Mouse (Mus musculus): Measurements from ENCODE around the gene Fig4. TPM values are rescaled to one million over a fixed set of nuclear protein-coding genes. Genes with fewer than 3 reads are reported as not detected.

Gene Fig4
- total RNA-seq, 1 experiment: 24.6 TPM

GRCm38 (mm10) chr10:41205647-41206046 is 97.4 kb downstream of the Fig4 start:
- H3K36me3 ChIP-seq (ENCODE audit: control insufficient read depth, insufficient read depth, low read length, poor library complexity, severe bottlenecking): no peaks in the 10 kb centered on the region
- H3K4me1 ChIP-seq (ENCODE audit: control insufficient read depth in 2 of 2, insufficient read depth in 2 of 2, low read length in 2 of 2, poor library complexity in 1 of 2): peaks cover 0 to 3% of the 10 kb centered on the region in 2 experiments; a peak in 1 of 4 replicates
- DNase-seq (ENCODE audit: low read depth, low spot score): no peak
- no peak overlapping the region for H3K9ac ChIP-seq (ENCODE audit: insufficient read depth, low read depth, low read length, poor library complexity, severe bottlenecking)
- no peak for TF ChIP-seq CHD2 (IDR thresholded peaks at IDR 0.05; ENCODE audit: low read depth, low read length)
- TF ChIP-seq ZNF384 (IDR thresholded peaks at IDR 0.05; ENCODE audit: low read depth, low read length): no peak
- TF ChIP-seq MAFK (IDR thresholded peaks at IDR 0.05; ENCODE audit: insufficient read depth, low read depth, low read length): no peak
- no peak for TF ChIP-seq ZC3H11A (IDR thresholded peaks at IDR 0.05; ENCODE audit: borderline replicate concordance, low read depth, low read length)
- no peak for TF ChIP-seq HCFC1 (IDR thresholded peaks at IDR 0.05; ENCODE audit: borderline replicate concordance, insufficient read depth, low read length)
- in situ Hi-C loops (cut with MboI; ENCODE audit: low sequenced_read_pairs in 2 of 2, unreplicated experiment in 2 of 2): no loop called here
- H3K27ac ChIP-seq (ENCODE audit: insufficient read depth, low read depth, low read length, poor library complexity, severe bottlenecking): no peak overlapping the region
- no peak overlapping the region for H3K4me3 ChIP-seq (ENCODE audit: insufficient read depth in 1 of 2, low read depth in 1 of 2, low read length in 2 of 2, poor library complexity in 1 of 2, severe bottlenecking in 1 of 2)
- no peaks in the 10 kb centered on the region for H3K9me3 ChIP-seq (ENCODE audit: control insufficient read depth, insufficient read depth, low read depth, low read length)

DNA sequence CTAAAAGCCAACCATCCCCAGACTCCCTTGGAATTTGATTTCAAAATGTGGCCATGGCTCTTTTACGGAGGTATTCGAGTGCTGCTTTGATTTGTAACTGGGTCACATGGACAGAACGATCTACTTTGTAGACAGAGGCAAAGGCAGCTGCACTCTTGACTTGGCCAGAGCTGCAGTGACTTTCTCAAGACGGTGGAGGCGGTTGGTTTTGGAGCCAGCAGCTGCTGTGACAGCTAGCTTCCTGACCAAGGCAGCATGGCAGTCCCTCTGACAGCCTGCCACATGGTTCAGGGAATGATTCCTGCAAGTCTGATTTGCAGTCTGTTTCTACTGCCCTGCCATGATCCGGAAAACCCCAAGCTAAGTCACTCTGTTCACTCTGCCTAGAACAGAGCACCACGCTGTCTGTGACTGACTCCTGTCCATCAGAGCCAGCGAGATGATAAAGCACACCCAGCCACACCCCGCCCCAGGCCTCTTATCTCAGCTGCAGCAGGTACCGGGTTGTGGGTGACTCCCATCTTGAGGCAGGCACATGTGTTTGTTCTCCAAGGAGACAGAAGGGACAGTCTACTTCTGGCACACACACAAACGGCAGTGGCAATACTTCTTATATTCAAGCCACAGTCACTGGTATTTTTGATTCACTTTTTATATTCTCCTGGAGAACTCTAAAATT is 98.3 kb downstream of the Fig4 start:
- in situ Hi-C loops (cut with MboI; ENCODE audit: low sequenced_read_pairs in 2 of 2, unreplicated experiment in 2 of 2): no loop called here

DNA sequence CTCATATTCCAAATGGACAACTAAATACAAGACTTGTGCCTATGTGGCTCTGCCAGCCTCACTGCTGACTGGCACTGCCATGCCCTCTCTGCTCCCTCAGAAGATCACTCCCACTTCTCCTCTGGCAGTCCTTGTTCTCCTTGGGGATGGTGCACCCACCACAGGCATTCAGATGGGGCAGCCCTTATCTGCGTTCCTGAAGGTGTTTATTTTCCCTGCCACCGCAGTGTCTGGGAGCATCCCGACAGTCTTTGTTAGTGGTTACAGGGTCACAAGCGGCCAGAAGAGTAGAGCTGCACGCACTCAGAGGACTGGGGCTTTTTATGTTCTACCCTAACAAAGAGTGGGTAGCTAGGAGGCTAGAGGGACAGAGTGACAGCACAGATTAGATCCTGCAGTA is 98.9 kb downstream of the Fig4 start:
- Histone ChIP-seq H3K27ac (ENCODE audit: insufficient read depth, low read depth, low read length, poor library complexity, severe bottlenecking) (no peak overlapping the region), H3K9me3 (ENCODE audit: control insufficient read depth, insufficient read depth, low read depth, low read length) (no peaks in the 10 kb centered on the region)

More for the DNA sequence above, 98.3 kb downstream of the Fig4 start:
- Histone ChIP-seq H3K4me1 (ENCODE audit: control insufficient read depth in 2 of 2, insufficient read depth in 2 of 2, low read length in 2 of 2, poor library complexity in 1 of 2) (peaks cover 0 to 2% of the 10 kb centered on the region in 2 experiments; a peak in 1 of 4 replicates), H3K9me3 (ENCODE audit: control insufficient read depth, insufficient read depth, low read depth, low read length) (no peaks in the 10 kb centered on the region), H3K9ac (ENCODE audit: insufficient read depth, low read depth, low read length, poor library complexity, severe bottlenecking) (no peak overlapping the region), H3K4me3 (ENCODE audit: insufficient read depth in 1 of 2, low read depth in 1 of 2, low read length in 2 of 2, poor library complexity in 1 of 2, severe bottlenecking in 1 of 2) (no peak overlapping the region), H3K27ac (ENCODE audit: insufficient read depth, low read depth, low read length, poor library complexity, severe bottlenecking) (no peak overlapping the region; the same call in 1 of the 2 replicates), H3K36me3 (ENCODE audit: control insufficient read depth, insufficient read depth, low read length, poor library complexity, severe bottlenecking) (no peaks in the 10 kb centered on the region)
- no peak for DNase-seq (ENCODE audit: low read depth, low spot score)
- no peak for TF ChIP-seq MAFK (IDR thresholded peaks at IDR 0.05; ENCODE audit: insufficient read depth, low read depth, low read length)

GRCm38 (mm10) chr10:41198719-41199118 is 104.3 kb downstream of the Fig4 start:
- H3K4me1 ChIP-seq (ENCODE audit: control insufficient read depth in 2 of 2, insufficient read depth in 2 of 2, low read length in 2 of 2, poor library complexity in 1 of 2): no peaks in the 10 kb centered on the region; a peak in 1 of 4 replicates
- H3K9me3 ChIP-seq (ENCODE audit: control insufficient read depth, insufficient read depth, low read depth, low read length): no peaks in the 10 kb centered on the region
- TF ChIP-seq ZC3H11A (IDR thresholded peaks at IDR 0.05; ENCODE audit: borderline replicate concordance, low read depth, low read length) (no peak), MAFK (IDR thresholded peaks at IDR 0.05; ENCODE audit: insufficient read depth, low read depth, low read length) (no peak), CHD2 (IDR thresholded peaks at IDR 0.05; ENCODE audit: low read depth, low read length) (no peak), HCFC1 (IDR thresholded peaks at IDR 0.05; ENCODE audit: borderline replicate concordance, insufficient read depth, low read length) (no peak), ZNF384 (IDR thresholded peaks at IDR 0.05; ENCODE audit: low read depth, low read length) (no peak)
- no peak overlapping the region for H3K4me3 ChIP-seq (ENCODE audit: insufficient read depth in 1 of 2, low read depth in 1 of 2, low read length in 2 of 2, poor library complexity in 1 of 2, severe bottlenecking in 1 of 2)
- in situ Hi-C loops (cut with MboI; ENCODE audit: low sequenced_read_pairs in 2 of 2, unreplicated experiment in 2 of 2): no loop called here
- DNase-seq (ENCODE audit: low read depth, low spot score): no peak
- H3K36me3 ChIP-seq (ENCODE audit: control insufficient read depth, insufficient read depth, low read length, poor library complexity, severe bottlenecking): no peaks in the 10 kb centered on the region
- no peak overlapping the region for H3K27ac ChIP-seq (ENCODE audit: insufficient read depth, low read depth, low read length, poor library complexity, severe bottlenecking)
- H3K9ac ChIP-seq (ENCODE audit: insufficient read depth, low read depth, low read length, poor library complexity, severe bottlenecking): no peak overlapping the region

More for the DNA sequence above, 98.9 kb downstream of the Fig4 start:
- Histone ChIP-seq H3K4me3 (ENCODE audit: insufficient read depth in 1 of 2, low read depth in 1 of 2, low read length in 2 of 2, poor library complexity in 1 of 2, severe bottlenecking in 1 of 2) (no peak overlapping the region), H3K4me1 (ENCODE audit: control insufficient read depth in 2 of 2, insufficient read depth in 2 of 2, low read length in 2 of 2, poor library complexity in 1 of 2) (no peaks in the 10 kb centered on the region), H3K9ac (ENCODE audit: insufficient read depth, low read depth, low read length, poor library complexity, severe bottlenecking) (no peak overlapping the region), H3K36me3 (ENCODE audit: control insufficient read depth, insufficient read depth, low read length, poor library complexity, severe bottlenecking) (no peaks in the 10 kb centered on the region)
- in situ Hi-C loops (cut with MboI; ENCODE audit: low sequenced_read_pairs in 2 of 2, unreplicated experiment in 2 of 2): no loop called here
- DNase-seq (ENCODE audit: low read depth, low spot score): no peak
- TF ChIP-seq ZNF384 (IDR thresholded peaks at IDR 0.05; ENCODE audit: low read depth, low read length) (no peak), ZC3H11A (IDR thresholded peaks at IDR 0.05; ENCODE audit: borderline replicate concordance, low read depth, low read length) (no peak), CHD2 (IDR thresholded peaks at IDR 0.05; ENCODE audit: low read depth, low read length) (no peak), HCFC1 (IDR thresholded peaks at IDR 0.05; ENCODE audit: borderline replicate concordance, insufficient read depth, low read length) (no peak), MAFK (IDR thresholded peaks at IDR 0.05; ENCODE audit: insufficient read depth, low read depth, low read length) (no peak)

DNA sequence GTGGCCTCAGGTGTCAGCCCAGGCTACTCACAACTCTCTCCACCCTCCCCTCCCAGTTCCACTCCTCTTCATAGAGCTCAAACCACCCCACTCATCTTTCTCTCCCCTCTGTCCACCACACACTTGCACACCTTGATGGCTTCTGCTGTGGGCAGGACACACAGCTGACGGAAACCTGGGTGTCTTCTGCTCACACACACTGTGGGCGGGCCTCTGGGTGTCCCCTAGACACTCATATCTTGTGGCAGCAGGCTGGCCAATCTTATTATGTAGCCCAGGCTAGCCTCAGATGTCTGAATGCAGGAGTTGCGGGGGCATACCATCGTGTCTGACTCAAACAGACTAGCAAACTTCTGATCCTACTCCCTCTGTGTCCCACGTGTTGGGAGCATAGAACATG is 105.3 kb downstream of the Fig4 start:
- Histone ChIP-seq H3K36me3 (ENCODE audit: control insufficient read depth, insufficient read depth, low read length, poor library complexity, severe bottlenecking) (no peaks in the 10 kb centered on the region), H3K9me3 (ENCODE audit: control insufficient read depth, insufficient read depth, low read depth, low read length) (no peaks in the 10 kb centered on the region), H3K4me1 (ENCODE audit: control insufficient read depth in 2 of 2, insufficient read depth in 2 of 2, low read length in 2 of 2, poor library complexity in 1 of 2) (no peaks in the 10 kb centered on the region; a peak in 1 of 4 replicates), H3K4me3 (ENCODE audit: insufficient read depth in 1 of 2, low read depth in 1 of 2, low read length in 2 of 2, poor library complexity in 1 of 2, severe bottlenecking in 1 of 2) (no peak overlapping the region), H3K27ac (ENCODE audit: insufficient read depth, low read depth, low read length, poor library complexity, severe bottlenecking) (no peak overlapping the region), H3K9ac (ENCODE audit: insufficient read depth, low read depth, low read length, poor library complexity, severe bottlenecking) (no peak overlapping the region)
- DNase-seq (ENCODE audit: low read depth, low spot score): no peak
- in situ Hi-C loops (cut with MboI; ENCODE audit: low sequenced_read_pairs in 2 of 2, unreplicated experiment in 2 of 2): no loop called here
- TF ChIP-seq CHD2 (IDR thresholded peaks at IDR 0.05; ENCODE audit: low read depth, low read length) (no peak), ZC3H11A (IDR thresholded peaks at IDR 0.05; ENCODE audit: borderline replicate concordance, low read depth, low read length) (no peak), MAFK (IDR thresholded peaks at IDR 0.05; ENCODE audit: insufficient read depth, low read depth, low read length) (no peak), HCFC1 (IDR thresholded peaks at IDR 0.05; ENCODE audit: borderline replicate concordance, insufficient read depth, low read length) (no peak), ZNF384 (IDR thresholded peaks at IDR 0.05; ENCODE audit: low read depth, low read length) (no peak)
